Mouse (Mus musculus): Measurements from ENCODE around the gene Inpp5a.

The Inpp5a gene

DNA sequence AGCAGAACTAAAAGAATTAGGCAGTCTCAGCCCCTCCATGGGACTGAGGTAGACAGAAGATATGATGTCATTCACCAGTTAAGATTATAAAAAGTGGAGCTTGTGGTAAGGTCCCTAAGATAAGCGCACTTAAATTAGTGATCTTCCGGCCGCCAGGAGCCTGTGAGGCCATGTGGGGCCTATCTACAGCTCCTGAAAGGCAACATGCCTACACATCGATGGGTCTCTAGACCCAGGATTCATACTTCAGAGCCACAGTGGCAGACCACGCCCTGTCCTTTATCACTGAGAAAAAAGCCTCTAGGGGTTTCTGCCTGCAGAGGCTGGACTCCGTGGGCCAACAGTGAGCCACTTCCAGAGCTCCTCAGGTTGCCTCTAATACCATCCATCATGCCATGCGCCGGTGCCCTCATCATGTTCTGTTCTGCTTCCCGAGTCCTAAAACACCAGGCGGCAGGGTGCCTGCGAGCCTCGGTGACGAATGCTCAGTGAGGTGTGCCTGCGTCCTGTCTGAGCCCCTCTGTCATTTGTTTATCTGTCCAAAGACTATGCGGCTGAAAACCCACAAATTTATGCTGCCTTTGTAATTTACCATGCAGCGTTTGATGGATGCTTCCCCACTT lies 187.3 kb downstream of the Inpp5a start:
- DNase-seq (ENCODE audit: low read depth, low spot score) = no peak

DNA sequence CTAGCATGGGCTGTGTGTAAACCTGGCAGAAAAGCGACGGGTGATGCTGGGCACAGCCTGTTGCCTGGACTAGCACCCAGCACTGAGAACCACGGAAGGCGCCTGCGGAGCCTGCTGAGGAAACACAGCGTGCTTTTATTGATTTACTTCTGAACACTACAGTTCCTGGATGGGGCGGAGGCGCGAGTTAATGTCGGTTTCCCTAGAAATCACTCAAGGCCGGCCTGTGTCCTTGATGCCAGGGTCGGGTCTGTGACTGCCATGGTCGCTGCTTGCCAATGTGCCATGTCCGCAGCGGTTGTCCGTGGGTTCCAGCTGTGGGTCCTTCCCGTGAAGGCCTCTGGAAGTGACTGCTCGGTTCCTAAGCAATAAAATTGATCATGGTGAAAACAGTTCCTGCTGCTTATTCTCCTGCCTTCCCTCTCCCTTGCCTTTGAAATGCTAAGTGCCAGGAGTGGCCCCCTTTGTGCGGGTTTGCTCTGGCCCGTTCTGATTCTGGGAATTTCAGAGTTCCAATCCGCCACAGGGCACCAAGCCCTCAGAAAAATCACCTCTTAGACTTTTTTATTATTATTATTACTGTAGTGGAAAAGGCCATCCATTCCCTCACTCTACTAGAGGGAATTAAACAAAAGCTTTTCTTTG lies 190.5 kb downstream of the Inpp5a start:
- no peak for DNase-seq (ENCODE audit: low read depth, low spot score)

DNA sequence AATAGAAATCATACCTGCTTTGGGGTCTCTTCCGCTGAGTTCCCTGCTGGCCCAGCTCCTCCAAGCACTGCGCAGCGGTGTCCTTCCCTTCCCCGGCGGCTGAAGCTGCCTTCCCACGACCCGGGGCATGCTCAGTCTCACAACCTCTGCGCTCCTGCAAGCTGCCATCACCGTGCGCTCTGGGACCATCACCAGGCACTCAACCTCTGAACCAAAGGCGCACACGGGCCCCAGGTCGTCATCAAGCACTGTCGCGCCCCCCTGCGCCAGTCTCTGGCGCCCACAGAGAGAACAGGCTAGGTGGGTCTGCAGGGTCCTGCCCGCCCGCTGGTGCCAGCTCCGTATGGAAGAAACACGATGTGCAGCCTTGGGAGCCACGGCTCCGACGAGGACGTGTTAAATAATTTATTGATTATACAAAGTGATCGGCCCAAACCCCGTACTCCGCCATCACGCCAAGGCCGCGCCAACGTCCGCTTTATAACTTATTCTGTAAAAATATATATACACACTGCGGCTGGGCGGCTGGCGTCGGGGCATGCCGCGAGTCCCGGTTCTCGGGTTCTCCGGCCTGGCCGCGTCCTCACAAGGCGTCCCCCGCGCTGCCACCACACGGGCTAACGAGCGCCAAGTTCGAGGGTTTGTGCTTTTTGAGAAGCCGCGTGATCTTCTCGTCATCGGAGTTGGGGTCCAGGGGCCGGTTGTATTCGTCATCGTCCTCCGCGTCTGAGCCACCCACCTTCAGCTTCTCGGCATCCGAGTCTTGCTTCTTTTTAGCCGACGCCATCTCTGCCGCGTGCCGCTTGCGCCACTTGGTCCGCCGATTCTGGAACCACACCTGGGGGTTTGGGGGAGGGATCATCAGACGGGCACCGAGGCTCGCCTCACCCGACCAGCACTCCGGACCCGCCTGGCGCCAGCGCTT lies 192.2 kb downstream of the Inpp5a start:
- DNase-seq (ENCODE audit: low read depth, low spot score) = no peak

DNA sequence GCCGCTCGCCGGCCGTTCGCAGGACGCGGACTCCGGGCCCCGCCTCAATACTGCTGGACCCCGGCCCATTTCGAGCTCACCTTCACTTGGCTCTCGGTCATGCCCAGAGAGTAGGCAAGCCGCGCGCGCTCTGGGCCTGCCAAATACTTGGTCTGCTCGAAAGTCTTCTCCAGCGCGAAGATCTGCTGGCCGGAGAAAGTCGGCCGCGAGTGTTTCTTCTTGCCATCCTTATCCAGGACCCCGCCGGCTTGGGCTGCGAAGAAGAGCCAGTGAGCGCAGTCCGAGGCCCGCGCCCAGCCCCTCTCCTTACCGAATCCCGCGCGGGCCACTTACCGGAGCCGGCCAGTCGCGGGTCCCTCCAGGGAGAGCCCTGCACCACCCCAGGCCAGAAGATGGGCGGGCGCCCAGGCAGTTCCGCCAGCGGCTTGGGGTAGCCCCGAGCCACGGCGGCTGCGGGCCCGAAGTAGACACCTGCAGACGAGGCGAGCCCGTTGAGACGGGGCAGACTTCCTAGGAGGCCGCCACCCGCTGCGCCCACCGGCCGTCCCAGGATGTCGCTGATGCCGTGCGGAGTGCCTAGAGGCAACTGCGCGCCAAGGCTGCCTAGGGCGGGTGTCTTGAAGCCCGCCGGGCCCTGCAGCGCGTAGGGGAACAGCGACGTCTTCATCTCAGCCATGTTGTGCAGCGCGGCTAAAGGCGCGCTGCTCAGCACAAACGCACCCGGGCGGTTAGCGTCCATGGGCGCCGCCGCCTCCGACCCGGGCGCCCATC lies 193.1 kb downstream of the Inpp5a start:
- no peak for DNase-seq (ENCODE audit: low read depth, low spot score)

DNA sequence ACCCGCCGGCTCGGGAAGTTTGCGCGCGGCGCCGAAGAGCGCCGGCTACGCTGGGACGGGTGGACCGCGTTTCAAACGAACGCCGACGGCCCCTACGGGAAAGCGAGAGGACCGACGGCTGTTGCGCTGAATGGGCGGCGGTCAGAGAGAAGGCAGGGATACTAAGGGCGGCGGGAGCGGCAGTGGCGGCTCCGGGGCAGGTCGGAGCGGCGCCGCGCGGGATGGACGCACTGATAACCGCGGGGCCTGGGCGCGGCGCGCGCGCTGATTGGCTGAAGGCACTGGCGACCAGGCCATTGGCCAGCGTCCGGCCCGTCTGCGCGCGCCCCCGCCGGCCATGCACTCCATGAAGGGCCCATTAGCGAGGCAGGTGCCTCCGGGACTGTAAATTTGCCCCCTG lies 193.7 kb downstream of the Inpp5a start, which contains the start of gene Nkx6-2:
Gene Nkx6-2, minus strand, starts transcription at position 203 of the 400 bp plus-strand sequence.
- DNase-seq (ENCODE audit: low read depth, low spot score) = no peak

DNA sequence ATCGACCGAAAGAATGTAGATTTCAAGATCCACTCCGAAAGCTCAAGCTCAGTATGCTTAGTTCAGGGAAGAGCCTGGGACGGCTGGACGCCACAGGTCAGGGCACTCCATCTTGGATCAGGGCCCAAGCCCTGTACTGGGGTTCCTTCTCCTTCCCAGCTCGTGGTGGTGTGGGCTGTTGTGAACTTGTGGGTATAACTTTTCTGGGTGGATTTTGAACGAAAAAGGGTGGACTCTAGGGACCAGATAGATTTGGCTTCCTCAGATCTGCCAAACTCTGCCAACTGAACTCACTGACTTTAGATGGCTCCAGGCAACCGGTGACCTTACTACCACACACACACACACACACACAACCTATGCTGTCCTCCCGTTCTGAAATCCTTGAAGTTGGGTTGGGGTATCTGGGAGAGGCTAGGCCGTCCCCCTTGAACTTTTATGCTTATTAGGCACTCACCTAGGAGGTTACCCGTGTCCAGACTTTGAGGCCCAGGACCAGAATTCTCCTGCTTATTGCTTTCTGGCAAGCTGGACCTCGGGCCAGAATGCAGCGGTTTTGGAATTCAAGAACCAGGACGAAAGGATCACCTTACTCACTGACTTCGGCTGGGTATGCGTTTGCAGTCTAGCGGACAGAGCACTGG lies 194.3 kb downstream of the Inpp5a start:
- no peak for DNase-seq (ENCODE audit: low read depth, low spot score)

DNA sequence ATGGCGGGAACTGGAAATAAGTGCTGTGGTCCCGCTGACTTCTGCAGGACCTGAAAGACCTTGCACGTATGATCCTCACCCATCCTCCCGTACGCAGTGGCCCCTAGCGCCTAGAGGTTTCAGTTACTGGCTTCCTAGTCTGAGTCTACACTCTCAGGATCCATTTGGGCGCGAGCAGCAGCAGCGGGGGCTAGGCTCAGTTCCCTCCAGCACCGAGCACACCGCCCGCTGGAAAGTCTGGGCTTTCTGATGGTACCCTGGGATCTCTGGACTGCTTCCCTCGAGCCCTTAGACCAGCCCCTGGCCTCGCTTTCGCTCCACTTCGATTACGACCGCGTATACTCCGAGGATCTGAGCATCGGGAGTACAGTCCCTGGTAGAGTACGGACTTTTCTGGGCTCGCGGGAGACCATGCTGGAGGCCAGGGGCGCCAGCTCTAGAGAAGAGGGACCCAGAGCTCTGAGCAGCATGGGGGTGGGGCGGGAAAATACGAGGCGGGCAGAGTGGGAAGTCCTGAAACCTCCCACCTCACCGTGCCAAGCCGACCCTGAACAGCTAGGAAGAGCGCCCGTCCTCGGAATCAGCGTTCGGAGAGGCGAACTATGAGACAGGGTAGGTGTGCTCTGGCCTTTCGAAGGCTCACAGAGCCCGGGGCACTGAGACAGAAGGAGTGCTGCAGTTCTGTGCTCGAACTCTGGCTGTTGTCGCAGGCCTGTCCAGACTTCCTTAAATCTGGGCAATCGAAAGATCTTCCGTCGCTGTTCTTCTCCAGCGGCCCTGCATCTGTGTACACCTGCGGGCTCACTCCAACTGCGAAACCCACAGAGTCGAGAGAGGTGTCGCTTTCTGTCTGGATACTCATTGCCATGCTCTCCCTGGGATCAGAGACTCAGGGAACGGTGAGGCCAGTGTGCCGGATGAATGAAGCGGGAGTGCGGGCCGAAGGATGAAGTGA lies 195.6 kb downstream of the Inpp5a start:
- DNase-seq (ENCODE audit: low read depth, low spot score) = no peak

DNA sequence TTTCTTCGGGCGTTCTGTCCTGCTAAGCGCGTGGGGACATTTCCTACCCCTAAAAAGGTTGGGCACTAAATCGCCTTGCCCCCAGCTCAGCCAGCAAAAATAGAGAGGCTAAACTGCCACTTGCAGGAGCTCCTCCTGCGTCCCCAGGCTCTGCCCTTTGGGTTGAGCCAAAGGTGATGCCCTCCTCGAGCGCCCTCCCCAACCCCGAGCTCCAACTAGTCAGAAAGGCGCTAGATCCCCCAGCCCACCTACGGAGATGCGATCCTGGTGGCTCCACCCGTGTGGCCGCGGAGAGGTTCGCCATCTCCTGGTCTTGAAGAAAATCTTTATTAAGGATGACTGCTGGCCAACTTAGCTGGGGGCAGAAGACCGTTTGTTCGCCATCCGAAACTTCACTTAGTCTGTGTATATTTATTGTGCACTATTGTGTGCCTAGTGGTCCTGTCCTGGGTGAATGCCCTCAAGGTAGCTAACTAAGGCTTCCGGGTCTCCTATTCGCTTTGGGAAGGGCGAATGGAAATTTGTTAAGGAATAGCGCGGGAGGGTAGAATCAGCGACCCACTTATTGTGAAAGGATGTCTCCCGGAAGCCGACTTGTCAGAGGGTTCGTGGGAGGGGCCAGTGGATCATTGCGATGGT lies 196.4 kb downstream of the Inpp5a start:
- DNase-seq (ENCODE audit: low read depth, low spot score) = no peak

DNA sequence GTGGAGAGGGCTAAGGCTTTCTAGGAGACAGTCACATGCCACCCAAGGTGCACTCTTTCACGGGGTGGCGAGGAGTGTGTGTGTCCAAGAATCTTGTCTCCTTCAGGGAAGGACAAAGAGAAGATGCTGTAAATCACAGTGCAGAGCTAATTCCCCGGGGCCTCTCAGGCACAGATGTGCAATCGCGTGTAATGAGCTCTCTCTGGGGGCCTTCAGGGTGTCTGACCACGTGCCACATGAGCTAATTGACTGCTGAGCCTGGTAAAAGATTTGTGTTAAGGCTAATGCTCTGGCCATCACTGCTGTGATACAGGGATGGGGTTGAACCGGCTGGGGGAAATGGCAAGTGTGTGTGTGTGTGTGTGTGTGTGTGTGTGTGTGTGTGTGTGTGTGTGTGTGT lies 199.0 kb downstream of the Inpp5a start:
- no peak for DNase-seq (ENCODE audit: low read depth, low spot score)

DNA sequence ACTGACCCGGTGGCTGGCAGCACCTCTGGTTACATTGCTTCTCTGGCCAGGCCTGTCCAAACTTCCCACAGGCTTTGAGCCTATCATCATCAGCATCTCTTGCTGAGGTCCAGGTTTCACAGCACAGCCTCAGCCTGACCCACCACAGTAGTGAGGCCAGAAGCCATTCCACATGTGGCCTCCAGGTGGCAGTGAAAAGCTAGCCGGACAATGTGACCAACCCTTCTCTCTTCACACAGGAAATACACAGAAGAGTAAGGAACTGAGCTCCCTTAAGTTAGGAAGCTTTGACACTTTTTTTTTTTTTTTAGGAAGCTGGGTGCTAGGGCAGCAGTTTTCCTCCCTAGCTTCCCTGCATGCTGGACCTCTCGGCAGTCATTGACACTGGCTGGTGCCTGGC lies 201.4 kb downstream of the Inpp5a start:
- DNase-seq (ENCODE audit: low read depth, low spot score) = no peak

DNA sequence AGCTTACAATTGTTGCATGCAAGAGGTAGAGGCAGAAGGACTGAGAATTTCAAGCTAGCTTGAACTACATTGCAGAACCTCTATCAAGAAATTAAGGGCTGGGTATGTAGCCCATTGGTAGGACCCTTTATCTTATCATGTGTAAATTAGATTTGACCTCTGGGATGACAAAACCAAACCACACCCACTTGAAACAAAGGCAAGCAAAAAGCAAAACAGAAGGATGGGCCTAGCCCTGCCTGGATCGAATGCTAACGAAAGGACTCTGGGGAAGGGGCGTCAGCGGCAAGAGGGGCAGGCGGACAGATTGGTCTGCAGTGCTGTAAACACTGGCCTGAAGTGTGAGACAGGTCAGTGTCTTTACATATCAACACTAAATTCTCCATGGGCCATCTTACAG lies 202.4 kb downstream of the Inpp5a start:
- DNase-seq (ENCODE audit: low read depth, low spot score) = no peak

DNA sequence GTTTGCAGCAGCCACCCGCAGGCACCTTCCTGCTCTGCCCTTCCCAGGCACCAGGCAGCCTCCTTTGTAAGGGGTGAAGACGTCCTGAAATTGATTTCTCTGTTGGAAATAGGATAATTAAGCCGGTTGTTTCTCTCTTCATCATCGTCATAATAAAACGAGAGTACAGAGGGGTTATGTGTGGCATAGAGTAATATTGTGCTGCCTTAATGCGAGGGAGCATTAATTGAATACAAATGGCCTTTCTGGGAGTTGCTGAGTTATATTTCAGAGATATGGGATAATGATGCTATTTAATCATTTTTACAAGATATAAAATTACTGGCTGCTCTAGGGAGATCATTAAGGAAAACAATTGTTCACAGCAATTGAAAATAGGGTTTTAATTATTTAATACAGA lies 206.4 kb downstream of the Inpp5a start:
- no peak for DNase-seq (ENCODE audit: low read depth, low spot score)

DNA sequence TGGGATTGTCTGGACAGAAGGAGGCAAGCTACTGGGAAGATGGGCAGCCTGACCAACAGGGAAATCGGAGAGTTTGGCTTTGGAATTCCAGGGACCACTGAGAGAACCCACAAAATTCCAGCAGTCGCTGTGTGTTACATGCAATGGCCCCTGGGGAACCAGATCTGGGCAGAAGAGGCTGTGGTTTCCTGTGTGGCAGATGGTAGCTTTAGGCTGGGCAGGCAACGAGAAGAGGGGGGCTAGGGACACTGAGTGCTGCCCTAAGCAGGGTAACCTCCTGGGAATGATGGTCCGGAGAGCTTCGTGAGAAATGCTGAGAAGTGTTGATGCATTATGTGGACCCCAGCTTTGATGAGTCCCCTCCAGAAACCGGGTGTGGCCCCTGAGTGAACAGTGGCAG lies 207.0 kb downstream of the Inpp5a start:
- no peak for DNase-seq (ENCODE audit: low read depth, low spot score)

DNA sequence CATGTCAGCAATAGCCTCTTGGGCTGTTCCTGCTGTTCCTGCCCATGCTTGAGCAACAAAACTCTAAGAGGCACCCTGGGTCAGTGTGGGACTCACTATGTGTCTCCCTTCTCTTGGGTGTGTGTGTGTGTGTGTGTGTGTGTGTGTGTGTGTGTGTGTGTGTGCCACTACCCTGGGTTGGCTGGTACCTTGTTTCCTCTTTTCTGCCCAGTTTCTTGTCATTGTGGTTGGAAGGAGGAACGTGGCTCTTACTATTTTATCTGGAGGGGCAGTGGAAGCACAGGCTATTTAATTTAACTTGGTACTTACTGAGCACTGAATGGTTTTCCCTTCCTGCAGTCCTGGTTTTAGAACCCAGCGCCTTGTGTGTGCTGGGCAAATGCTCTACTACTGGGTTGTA lies 221.4 kb downstream of the Inpp5a start:
- no peak for DNase-seq (ENCODE audit: low read depth, low spot score)

DNA sequence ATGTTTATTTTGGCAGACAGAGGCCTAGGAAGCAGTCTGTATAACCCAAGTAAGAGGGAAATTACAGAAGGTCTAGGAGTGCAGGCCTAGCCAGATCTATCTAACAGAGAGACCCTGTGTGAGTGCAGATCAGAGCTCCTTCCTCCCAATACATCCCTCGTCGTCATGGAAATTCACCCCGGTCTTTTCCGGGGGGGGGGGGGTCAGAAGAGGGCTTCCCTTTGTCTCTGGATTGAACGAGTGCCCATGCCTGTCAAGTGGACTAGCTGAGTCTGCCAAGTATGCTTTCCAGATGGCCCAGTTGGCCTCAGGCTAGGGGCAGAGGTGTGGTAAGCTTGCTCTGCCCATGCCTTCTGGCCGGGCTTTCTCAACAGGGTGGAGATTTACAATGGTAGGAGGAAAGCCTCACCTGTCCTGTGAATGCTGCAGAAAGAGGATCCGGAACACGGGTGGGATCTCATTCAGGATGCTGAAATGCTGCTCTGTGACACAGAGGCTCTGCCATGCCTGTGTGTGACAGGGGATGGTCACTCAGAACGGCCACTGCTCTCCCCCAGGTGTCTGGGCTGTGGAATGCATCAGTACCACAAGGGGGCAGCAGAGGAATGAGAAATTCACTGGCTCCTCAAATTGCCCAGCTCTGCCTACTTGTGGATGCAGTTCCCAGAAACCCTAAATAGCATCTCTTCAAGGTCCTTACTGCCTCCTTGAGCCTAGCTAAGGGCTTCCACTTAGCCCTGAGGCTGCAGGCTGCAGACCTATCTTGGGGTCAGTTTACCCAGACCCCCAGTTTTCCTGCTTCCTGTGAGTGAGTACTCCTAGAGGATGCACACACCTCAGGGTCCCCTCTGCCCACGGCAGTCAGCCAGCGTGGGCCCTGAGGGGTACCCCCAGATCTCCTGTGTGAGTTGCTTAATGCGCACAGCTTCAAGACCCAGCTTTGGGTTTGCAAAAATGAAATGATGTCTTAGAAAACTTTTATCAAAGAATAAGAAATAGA lies 227.2 kb downstream of the Inpp5a start:
- DNase-seq (ENCODE audit: low read depth, low spot score) = peak; percentile 20

DNA sequence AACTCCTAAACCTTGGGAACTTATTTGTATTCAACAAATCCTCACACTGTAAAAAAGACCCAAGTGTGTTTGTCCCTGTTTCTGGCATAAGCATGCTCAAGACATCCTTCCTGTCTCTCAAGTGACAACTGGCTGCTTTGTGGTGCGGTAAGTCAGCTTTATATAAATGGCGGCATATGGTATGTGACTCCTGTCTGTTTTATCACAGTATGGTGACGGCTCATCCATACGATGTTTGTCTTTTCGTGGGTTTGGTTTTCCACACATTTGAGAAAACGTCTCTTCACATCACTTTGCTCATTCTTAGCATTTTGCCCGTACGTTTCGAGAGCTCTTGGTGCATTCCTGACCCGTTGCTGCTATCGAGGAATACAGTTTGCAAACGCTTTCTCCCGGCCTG lies 233.7 kb downstream of the Inpp5a start:
- DNase-seq (ENCODE audit: low read depth, low spot score) = no peak

DNA sequence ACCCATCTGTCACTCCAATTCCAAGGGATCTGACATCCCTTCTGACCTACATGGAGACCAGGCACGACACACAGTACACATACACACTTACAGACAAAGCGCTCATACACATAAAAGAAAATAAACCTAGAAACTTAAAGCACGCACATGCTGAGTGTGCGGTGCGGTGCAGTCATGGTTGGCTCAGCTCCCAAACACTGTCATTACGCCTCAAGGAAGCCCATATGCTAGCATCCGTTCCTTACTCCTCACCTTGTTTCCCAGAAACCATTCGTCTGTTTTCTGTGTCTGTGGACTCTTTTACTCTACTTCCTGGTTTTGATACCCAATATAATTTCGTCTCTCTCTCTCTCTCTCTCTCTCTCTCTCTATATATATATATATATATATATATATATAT lies 236.2 kb downstream of the Inpp5a start:
- DNase-seq (ENCODE audit: low read depth, low spot score) = no peak

Measured in c-Kit-negative CD71-positive TER-119-positive erythroid progenitor cells, embryonic 14.5 days (primary cell).